Mouse (Mus musculus) spleen, postnatal 10 days (tissue): ENCODE measurements at regions not wholly inside any gene's neighbourhood (a gene's known extent, or its start where the extent isn't known, plus 50 kb on each side); places are given as distances from the start of the nearest gene placed in this dataset.
"Not testable (repeated sequence)": the region's sequence is repeated elsewhere in the genome, so short reads cannot be mapped to it uniquely, and the experiment has no call there.

ENCODE experiments used
- DNase-seq, 2 experiments: peaks; one replicate each; pipeline ENCODE4 v3.0.0; 2021 to 2022; ENCODE audit warnings: low spot score in 2 of 2

DNA sequence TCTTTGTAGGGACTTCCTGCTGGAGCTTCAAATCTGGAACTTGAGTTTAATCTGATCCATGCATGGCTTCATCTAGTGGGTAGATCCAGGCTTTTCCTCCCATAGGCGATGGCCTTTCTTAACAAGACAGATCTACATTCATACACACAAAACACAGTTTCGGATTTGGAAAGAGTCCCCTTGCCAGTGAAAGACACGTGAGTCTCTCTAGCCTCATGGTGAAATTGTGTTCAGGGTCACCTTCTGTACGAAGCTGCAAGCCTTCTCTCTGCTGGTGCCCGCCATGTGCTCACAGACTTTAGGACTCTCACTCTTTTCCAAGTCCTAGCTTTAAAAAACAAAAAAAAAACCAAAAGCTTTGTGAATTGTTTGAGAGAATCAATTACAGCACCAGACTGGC is 51.4 kb upstream of the Dlx2 start:
- no peak for DNase-seq

GRCm38 (mm10) chr2:71598368-71598767 is 51.8 kb upstream of the Dlx2 start:
- DNase-seq = no peak

DNA sequence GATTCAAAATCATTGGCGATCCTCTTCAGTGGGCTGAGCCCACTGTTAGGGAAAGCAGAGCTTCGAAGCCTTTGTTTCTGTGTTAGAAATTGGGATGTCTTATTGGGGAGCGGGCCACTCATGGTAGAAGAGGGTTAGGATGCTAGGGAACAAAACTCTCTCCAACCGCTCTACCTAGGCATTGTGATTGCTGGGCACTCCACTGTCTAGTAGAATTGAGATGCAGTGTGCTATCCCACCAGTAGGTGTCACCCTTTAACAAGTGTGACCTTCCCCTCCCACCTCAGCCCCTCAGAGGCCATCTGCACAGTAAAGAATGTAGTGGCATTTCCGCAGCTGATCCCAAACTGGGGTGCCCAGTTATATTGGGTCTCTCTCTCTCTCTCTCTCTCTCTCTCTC is 52.2 kb upstream of the Dlx2 start:
- peak; percentile 67 to 86 for DNase-seq

DNA sequence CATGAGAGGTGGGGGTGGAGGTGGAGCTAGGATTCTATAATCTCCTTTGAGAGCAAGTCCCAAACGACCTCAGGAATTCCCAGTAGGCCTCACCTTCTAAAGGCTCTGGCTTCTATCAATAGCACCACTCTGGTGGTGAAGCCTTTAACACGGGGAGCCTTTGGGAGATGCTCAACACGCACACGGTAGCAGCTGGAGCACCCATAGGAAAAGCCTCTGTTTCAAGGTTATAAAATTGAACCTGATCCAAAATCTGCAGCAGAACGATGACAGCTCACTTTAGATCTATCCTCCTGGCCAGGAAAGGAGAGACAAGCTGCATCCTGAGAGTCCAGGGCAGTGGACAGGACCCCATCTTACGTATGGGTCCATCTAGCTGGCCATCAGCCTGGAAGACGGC is 53.7 kb upstream of the Dlx2 start:
- DNase-seq = no peak

GRCm38 (mm10) chr2:71600999-71601398 is 54.4 kb upstream of the Dlx2 start:
- no peak for DNase-seq

GRCm38 (mm10) chr2:71603796-71604195 is 57.2 kb upstream of the Dlx2 start:
- DNase-seq = not testable (repeated sequence)

GRCm38 (mm10) chr2:71605606-71606005 is 59.1 kb upstream of the Dlx2 start:
- DNase-seq = no peak

DNA sequence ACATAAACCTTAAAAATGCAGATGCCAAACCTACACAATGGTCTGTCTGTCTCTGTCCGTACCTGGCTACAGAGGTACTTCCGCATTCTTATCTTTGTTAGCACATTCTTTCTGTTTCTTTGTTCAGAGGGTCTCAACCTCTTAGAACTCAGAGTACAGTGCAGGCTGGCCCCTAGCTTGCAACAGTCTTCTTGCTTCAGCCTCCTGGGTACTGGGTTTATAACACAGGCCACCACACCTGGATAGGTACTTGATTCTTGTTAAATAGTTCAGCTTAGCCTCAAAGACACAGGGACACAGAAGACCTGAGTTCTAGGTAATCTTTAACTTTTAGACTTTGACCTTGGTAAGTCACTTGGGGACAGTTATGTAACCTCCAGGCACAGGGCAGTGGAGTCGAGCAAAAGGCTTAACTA is 60.5 kb upstream of the Dlx2 start:
- no peak for DNase-seq

DNA sequence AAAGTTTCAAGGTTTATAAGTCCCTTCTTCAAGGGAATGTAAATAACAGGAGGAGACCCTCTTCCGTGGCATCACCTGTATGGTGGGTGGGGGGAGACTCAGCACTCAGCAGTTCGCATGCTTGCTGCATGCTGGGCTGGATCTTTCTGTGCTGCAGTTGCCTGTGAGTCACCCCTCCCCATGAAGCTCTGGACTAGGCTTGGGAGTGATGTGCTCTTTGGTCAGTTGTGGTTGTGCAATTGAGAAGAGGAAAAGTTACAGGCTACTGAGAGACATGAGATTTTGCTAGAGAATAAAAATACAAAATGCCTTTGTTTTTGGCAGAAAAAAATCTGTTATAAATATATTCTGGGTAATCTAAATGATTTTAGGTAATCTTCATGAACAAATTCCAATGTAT is 66.7 kb upstream of the Dlx2 start:
- DNase-seq = no peak

- DNase-seq = no peak
These were observed 70.0 kb upstream of the Dlx2 start for GRCm38 (mm10) chr2:71616526-71616925.

DNA sequence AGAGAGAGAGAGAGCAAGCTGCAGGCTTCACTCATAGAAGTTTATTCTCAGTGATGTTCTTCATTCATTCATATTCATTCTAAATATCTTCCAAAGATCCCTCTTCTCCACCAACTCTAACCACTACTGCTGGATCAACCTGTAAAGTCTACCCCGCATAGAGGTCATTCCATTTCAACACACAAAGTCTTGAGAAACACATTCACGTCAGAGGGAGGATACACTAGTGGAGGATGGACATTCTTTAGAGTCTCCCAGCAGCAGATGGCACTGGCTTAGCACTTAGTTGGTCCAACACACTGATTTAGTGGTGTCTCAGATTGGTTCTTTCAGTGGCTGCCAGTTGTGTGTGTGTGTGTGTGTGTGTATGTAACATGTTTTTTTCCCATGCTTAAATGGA is 74.9 kb upstream of the Dlx2 start:
- DNase-seq = no peak

- DNase-seq = no peak
These were observed 76.1 kb upstream of the Dlx2 start for GRCm38 (mm10) chr2:71622532-71623099.

DNA sequence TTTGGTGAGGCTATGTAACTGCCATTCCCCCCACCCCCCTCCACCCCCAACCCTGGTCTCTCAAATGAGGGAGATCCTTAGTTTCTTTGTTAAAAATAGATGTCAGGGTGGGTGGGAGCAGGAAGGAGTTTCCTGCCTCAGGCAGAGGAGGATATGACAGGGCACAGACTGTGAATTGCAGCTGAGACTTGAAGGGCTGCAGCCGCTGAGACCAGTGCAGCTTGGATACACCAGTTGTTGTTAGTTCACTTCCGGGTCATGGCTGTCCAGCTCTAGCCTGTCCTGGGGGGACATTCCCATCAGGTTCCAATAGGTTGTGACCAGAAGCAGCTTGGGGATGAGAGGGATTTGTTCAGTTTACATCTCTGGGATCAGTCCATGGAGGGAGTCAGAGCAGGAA is 76.6 kb upstream of the Dlx2 start:
- DNase-seq = no peak

DNA sequence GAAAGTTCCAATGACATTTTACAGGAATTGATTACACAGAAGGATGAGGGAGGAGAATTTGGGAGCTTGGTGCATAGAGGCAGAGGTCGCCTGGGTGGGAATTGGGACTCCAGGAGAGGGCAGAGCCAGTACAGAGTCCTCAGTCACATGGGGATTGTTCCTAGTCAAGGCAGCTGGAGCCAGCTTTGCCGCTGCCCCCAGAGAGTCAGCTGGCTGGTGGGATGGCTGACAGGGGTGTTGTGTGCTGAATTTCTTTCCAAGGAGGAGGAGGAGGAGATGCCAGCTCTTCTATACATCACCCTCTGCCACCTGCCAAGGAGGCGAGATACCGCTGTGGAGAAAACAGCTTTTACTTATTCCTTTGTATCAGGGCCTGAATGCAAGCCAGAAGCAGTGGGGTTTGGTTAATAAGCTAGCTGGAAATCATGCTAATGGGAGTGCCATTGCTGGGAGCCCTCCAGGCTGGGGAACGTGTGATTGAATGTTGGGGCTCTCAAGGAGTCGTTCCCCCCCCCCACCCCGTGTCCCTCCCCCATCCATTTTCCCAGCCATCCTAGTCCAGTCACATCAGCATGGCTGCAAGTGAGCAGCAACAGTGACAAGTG is 78.8 kb upstream of the Dlx2 start:
- DNase-seq = no peak

- DNase-seq = no peak
These were observed 79.8 kb upstream of the Dlx2 start for GRCm38 (mm10) chr2:71626404-71626803.

DNA sequence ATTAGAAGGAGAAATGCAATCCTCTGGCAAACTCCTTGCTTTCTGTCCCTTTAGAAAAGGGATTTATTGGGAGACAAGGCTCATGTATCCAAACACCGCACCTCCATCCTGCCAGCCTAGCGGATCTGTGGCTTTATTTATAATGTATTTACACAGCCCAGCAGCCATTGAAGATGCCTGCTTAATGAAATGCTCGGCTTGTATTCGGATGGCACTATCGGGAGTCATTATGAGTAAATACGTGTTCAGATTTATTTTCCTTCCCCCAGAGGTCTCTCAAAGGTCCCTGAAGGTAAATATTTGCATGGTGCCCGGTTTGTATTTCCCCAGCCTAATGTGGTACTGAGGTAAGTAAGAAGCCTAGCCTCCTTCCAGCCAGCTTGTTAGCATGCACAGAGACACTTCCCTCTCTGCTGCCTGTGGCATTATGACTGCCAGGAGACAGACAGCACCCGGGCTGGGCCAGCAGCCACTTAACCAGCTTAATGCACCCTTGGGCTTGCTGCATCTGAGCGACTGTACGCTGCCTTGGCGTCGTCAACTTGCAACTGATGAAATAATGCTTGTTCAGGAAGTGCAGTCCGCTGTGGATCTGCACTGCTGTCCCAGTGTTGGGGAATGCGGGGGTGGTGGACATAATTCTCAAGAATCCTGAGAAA is 80.7 kb upstream of the Dlx2 start:
- no peak for DNase-seq

DNA sequence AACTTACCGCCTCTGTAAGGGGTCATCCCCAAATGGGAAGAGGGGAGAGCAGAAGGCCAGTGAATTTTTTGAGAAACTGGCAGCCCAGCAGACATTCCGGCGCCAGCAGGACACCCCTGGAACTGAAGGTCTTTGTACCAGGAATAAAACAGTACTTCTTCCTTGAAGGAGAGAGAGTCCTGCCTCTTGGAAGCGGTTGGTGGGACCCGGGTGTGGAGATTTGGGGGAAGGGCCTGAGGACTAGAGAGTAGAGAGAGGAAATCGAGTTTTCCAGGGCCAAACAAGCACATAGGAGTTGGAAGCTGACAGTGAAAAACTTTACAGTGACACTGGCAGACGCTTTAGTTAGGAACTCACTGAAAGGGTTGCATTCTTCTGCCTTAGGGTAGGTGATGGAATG is 82.3 kb upstream of the Dlx2 start:
- no peak for DNase-seq

- peak in 1 of 2 experiments; percentile 22 for DNase-seq
These were observed 83.0 kb upstream of the Dlx2 start for GRCm38 (mm10) chr2:71629301-71630142.

GRCm38 (mm10) chr2:71630143-71630463 is 83.5 kb upstream of the Dlx2 start:
- DNase-seq = no peak

DNA sequence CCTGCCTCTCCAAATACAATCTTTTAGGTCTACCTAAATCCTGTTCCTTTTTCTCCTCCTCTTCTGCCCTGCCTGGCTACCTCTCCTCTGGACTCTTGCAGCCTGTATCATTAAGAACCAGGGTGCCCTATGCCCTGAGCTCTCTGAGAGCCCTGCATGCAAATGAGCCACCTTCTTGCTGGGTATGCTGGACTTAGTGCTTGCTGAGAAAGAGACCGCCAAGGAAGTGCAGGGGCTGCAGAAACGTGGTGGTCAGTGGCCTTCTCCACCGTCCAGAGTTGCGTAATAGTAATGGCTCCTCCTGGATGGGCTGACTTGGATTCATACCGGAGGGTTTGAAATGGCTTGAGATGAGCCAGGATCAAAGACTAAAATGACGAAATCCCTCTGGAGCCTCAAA is 86.9 kb upstream of the Dlx2 start:
- DNase-seq = no peak

DNA sequence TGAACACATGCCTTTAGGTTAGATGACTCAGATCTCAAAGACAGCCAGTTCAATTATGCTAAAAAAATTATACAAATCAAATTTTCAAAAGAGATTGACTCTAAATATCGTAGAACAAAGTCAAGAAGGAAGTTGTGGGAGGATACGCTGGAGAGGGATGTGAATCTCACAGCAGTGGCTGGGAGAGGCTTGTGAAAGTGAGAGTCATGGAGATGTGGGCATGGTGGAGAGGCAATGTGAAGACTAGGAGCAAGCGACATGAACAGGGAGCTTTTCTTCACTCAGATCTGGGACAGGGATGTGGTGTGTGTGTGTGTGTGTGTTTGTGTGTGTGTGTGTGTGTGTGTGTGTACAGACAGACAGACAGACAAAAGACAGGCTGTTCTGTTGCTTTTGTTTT is 87.9 kb upstream of the Dlx2 start:
- DNase-seq = no peak

DNA sequence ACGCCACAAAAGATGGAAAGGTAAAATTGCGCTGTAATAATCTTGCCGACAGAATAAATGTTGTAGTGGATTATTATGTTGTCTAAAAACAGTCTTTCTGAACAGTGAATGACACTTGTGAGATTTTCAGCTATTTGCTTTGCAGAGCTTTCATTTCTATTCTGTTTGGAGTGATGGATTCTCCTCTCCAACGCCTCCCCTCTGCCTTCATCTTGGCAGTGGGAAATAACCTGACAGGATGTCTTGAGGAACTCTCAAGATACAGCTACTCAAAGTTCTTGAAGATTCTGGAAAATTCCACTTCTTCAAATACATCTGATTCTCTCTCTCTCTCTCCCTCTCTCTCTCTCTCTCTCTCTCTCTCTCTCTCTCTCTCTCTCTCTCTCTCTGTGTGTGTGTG is 89.6 kb upstream of the Dlx2 start:
- DNase-seq = no peak

DNA sequence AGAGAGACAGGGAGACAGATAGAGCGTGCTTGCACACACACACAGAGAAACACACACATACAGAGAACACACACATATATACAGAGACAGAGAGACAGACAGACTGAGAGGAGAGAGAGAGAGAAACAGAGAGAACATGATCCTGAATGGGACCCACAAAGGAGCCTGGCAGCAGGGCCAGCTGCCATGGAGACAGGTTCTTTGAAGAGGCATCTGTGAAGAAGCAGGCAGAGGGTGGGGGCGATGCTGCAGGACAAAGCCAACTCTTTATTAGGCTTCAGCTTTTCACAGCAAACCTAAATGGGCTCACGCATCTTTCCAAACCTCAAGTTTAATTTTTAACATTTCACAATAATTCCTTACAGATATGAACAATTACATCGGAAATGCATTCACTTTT is 90.0 kb upstream of the Dlx2 start:
- DNase-seq = no peak
